Mouse (Mus musculus): ENCODE results near the gene Zfp322a. TPM values are rescaled to one million over a fixed set of nuclear protein-coding genes. Genes with fewer than 3 reads are reported as not detected.
"Not testable (repeated sequence)": the region's sequence is repeated elsewhere in the genome, so short reads cannot be mapped to it uniquely, and the experiment has no call there.

The Zfp322a gene
- polyA plus RNA-seq, 1 experiment from 2014 or later, result 49.9 TPM

GRCm38 (mm10) chr13:23361536-23361935, 7.5 kb downstream of the Zfp322a start:
- no peaks in the 10 kb centered on the region for H3K9me3 ChIP-seq (ENCODE audit: low read length)
- 91% methylated on average over 4 of the region's 4 CpGs for WGBS
- H3K4me3 ChIP-seq (ENCODE audit: low read length), result no peak overlapping the region
- no peak for ATAC-seq (ENCODE audit: low FRiP score, low TSS enrichment)
- no peaks in the 10 kb centered on the region for H3K27me3 ChIP-seq (ENCODE audit: insufficient read depth, low read length)
- H3K4me1 ChIP-seq (ENCODE audit: insufficient read depth, low read length), result peaks cover 5% of the 10 kb centered on the region; the same call in 1 of the 2 replicates
- no peak overlapping the region for H3K4me2 ChIP-seq (replicated peaks; ENCODE audit: low read depth, low read length)
- no peak overlapping the region for H3K27ac ChIP-seq (ENCODE audit: low read length)
- peaks cover 52% of the 10 kb centered on the region for H3K36me3 ChIP-seq (ENCODE audit: insufficient read depth, low read length)
- no peak overlapping the region for H3K9ac ChIP-seq (replicated peaks; ENCODE audit: low read length)

DNA sequence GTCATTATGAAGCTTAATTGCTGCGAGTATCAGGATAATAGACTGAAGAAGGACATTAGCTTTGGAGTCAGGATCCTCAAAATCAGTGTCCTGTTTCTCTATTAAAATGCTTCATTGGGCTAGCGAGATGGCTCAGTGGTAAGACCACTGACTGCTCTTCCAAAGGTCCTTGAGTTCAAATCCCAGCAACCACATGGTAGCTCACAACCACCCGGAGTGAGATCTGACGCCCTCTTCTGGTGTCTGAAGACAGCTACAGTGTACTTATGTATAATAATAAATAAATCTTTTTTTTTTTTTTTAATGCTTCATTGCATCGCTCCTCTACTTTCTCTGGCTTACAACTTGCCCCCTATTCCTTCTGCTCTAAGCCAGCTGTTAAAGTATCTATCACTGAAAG, 14.5 kb downstream of the Zfp322a start:
- H3K9ac ChIP-seq (replicated peaks; ENCODE audit: low read length); H3K4me1 ChIP-seq (ENCODE audit: insufficient read depth, low read length); H3K9me3 ChIP-seq (ENCODE audit: low read length); H3K27me3 ChIP-seq (ENCODE audit: insufficient read depth, low read length); H3K4me2 ChIP-seq (replicated peaks; ENCODE audit: low read depth, low read length); ATAC-seq (ENCODE audit: low FRiP score, low TSS enrichment); H3K4me3 ChIP-seq (ENCODE audit: low read length); H3K27ac ChIP-seq (ENCODE audit: low read length): not testable (repeated sequence)
- peaks cover 43% of the 10 kb centered on the region for H3K36me3 ChIP-seq (ENCODE audit: insufficient read depth, low read length)
- WGBS, result 93% methylated on average over 5 of the region's 5 CpGs

GRCm38 (mm10) chr13:23317305-23317889, 51.6 kb downstream of the Zfp322a start:
- Histone ChIP-seq H3K9me3 (ENCODE audit: low read length) (no peaks in the 10 kb centered on the region), H3K4me2 (replicated peaks; ENCODE audit: low read depth, low read length) (peak overlapping the region; percentile 29; the same call in 1 of the 2 replicates), H3K9ac (replicated peaks; ENCODE audit: low read length) (no peak overlapping the region), H3K36me3 (ENCODE audit: insufficient read depth, low read length) (no peaks in the 10 kb centered on the region), H3K4me1 (ENCODE audit: insufficient read depth, low read length) (peaks cover 14% of the 10 kb centered on the region), H3K4me3 (ENCODE audit: low read length) (0 out of 2 replicates have a peak overlapping the region, but pooled peaks have one; percentile 11), H3K27ac (ENCODE audit: low read length) (no peak overlapping the region), H3K27me3 (ENCODE audit: insufficient read depth, low read length) (peaks cover 41% of the 10 kb centered on the region)
- no peak for ATAC-seq (ENCODE audit: low FRiP score, low TSS enrichment)
- WGBS, result 11% methylated on average over 18 of the region's 18 CpGs

GRCm38 (mm10) chr13:23312909-23313669, 55.9 kb downstream of the Zfp322a start:
- H3K4me1 ChIP-seq (ENCODE audit: insufficient read depth, low read length), result peaks cover 21% of the 10 kb centered on the region
- peaks cover 66% of the 10 kb centered on the region for H3K27me3 ChIP-seq (ENCODE audit: insufficient read depth, low read length)
- no peak for ATAC-seq (ENCODE audit: low FRiP score, low TSS enrichment)
- H3K4me3 ChIP-seq (ENCODE audit: low read length), result peak overlapping the region; percentile 43
- no peaks in the 10 kb centered on the region for H3K36me3 ChIP-seq (ENCODE audit: insufficient read depth, low read length)
- peak overlapping the region; percentile 59 for H3K4me2 ChIP-seq (replicated peaks; ENCODE audit: low read depth, low read length)
- no peak overlapping the region for H3K27ac ChIP-seq (ENCODE audit: low read length)
- no peak overlapping the region for H3K9ac ChIP-seq (replicated peaks; ENCODE audit: low read length)
- under 1% methylated on average over 42 of the region's 42 CpGs for WGBS
- H3K9me3 ChIP-seq (ENCODE audit: low read length), result no peaks in the 10 kb centered on the region

DNA sequence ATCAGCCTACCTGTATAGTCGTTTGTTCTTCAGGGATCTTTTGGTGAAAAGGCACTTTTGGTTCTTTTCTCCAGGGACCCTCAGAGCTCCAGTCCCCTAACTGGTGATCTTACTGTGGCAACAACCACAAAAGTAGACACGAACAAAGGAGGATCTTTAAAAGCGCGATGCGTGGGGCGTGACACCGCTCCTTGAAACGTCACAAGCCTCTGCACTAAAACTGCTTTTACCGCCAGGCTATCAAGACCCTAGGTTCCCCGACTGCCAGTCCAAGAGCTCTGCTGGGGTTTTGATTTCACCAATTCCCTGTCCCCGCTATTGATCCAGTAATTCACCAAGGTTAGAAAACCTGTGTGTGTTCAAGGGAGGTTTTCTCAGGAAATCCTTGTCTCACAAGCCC, 59.0 kb downstream of the Zfp322a start:
- H3K27me3 ChIP-seq (ENCODE audit: insufficient read depth, low read length), result peaks cover 57% of the 10 kb centered on the region
- H3K4me3 ChIP-seq (ENCODE audit: low read length), result peak overlapping the region; percentile 45
- no peaks in the 10 kb centered on the region for H3K9me3 ChIP-seq (ENCODE audit: low read length)
- 2% methylated on average over 11 of the region's 11 CpGs for WGBS
- H3K9ac ChIP-seq (replicated peaks; ENCODE audit: low read length), result no peak overlapping the region
- no peaks in the 10 kb centered on the region for H3K36me3 ChIP-seq (ENCODE audit: insufficient read depth, low read length)
- ATAC-seq (ENCODE audit: low FRiP score, low TSS enrichment), result no peak
- no peak overlapping the region for H3K27ac ChIP-seq (ENCODE audit: low read length)
- H3K4me1 ChIP-seq (ENCODE audit: insufficient read depth, low read length), result peaks cover 28% of the 10 kb centered on the region
- H3K4me2 ChIP-seq (replicated peaks; ENCODE audit: low read depth, low read length), result peak overlapping the region; percentile 53

GRCm38 (mm10) chr13:23309495-23310011, 59.5 kb downstream of the Zfp322a start:
- H3K27me3 ChIP-seq (ENCODE audit: insufficient read depth, low read length), result peaks cover 53% of the 10 kb centered on the region
- no peak overlapping the region for H3K27ac ChIP-seq (ENCODE audit: low read length)
- H3K4me3 ChIP-seq (ENCODE audit: low read length), result peak overlapping the region; percentile 45
- ATAC-seq (ENCODE audit: low FRiP score, low TSS enrichment), result no peak
- H3K4me1 ChIP-seq (ENCODE audit: insufficient read depth, low read length), result peaks cover 28% of the 10 kb centered on the region
- H3K9ac ChIP-seq (replicated peaks; ENCODE audit: low read length), result 0 out of 2 replicates have a peak overlapping the region, but pooled peaks have one; percentile 12
- H3K4me2 ChIP-seq (replicated peaks; ENCODE audit: low read depth, low read length), result peak overlapping the region; percentile 53
- 2% methylated on average over 28 of the region's 28 CpGs for WGBS
- no peaks in the 10 kb centered on the region for H3K9me3 ChIP-seq (ENCODE audit: low read length)
- H3K36me3 ChIP-seq (ENCODE audit: insufficient read depth, low read length), result no peaks in the 10 kb centered on the region

GRCm38 (mm10) chr13:23308639-23309307, 60.2 kb downstream of the Zfp322a start:
- WGBS, result 3% methylated on average over 18 of the region's 18 CpGs
- not testable (repeated sequence) for ATAC-seq (ENCODE audit: low FRiP score, low TSS enrichment); H3K9ac ChIP-seq (replicated peaks; ENCODE audit: low read length); H3K9me3 ChIP-seq (ENCODE audit: low read length); H3K36me3 ChIP-seq (ENCODE audit: insufficient read depth, low read length); H3K27ac ChIP-seq (ENCODE audit: low read length)
- Histone ChIP-seq H3K27me3 (ENCODE audit: insufficient read depth, low read length) (peaks cover 54% of the 10 kb centered on the region), H3K4me3 (ENCODE audit: low read length) (peak overlapping the region; percentile 45), H3K4me2 (replicated peaks; ENCODE audit: low read depth, low read length) (peak overlapping the region; percentile 53), H3K4me1 (ENCODE audit: insufficient read depth, low read length) (peaks cover 27% of the 10 kb centered on the region)

- peak overlapping the region; percentile 50 for H3K4me2 ChIP-seq (replicated peaks; ENCODE audit: low read depth, low read length)
- H3K27me3 ChIP-seq (ENCODE audit: insufficient read depth, low read length), result peaks cover 48% of the 10 kb centered on the region
- H3K4me3 ChIP-seq (ENCODE audit: low read length), result peak overlapping the region; percentile 44
- H3K9ac ChIP-seq (replicated peaks; ENCODE audit: low read length), result 0 out of 2 replicates have a peak overlapping the region, but pooled peaks have one; percentile 26
- H3K36me3 ChIP-seq (ENCODE audit: insufficient read depth, low read length), result no peaks in the 10 kb centered on the region
- no peak overlapping the region for H3K27ac ChIP-seq (ENCODE audit: low read length)
- ATAC-seq (ENCODE audit: low FRiP score, low TSS enrichment), result peak; percentile 65; the same call in 1 of the 2 replicates
- WGBS, result 2% methylated on average over 24 of the region's 24 CpGs
- peaks cover 14% of the 10 kb centered on the region for H3K4me1 ChIP-seq (ENCODE audit: insufficient read depth, low read length)
- no peaks in the 10 kb centered on the region for H3K9me3 ChIP-seq (ENCODE audit: low read length)
These were observed 61.8 kb downstream of the Zfp322a start for GRCm38 (mm10) chr13:23307069-23307814.

- 18% methylated on average over 10 of the region's 10 CpGs for WGBS
- Histone ChIP-seq H3K36me3 (ENCODE audit: insufficient read depth, low read length) (no peaks in the 10 kb centered on the region), H3K9me3 (ENCODE audit: low read length) (no peaks in the 10 kb centered on the region), H3K9ac (replicated peaks; ENCODE audit: low read length) (0 out of 2 replicates have a peak overlapping the region, but pooled peaks have one; percentile 26), H3K27ac (ENCODE audit: low read length) (no peak overlapping the region), H3K4me2 (replicated peaks; ENCODE audit: low read depth, low read length) (peak overlapping the region; percentile 50), H3K27me3 (ENCODE audit: insufficient read depth, low read length) (peaks cover 43% of the 10 kb centered on the region), H3K4me3 (ENCODE audit: low read length) (peak overlapping the region; percentile 44), H3K4me1 (ENCODE audit: insufficient read depth, low read length) (peaks cover 14% of the 10 kb centered on the region)
- ATAC-seq (ENCODE audit: low FRiP score, low TSS enrichment), result 0 out of 2 replicates have a peak, but pooled peaks have one; percentile 25
These were observed 62.3 kb downstream of the Zfp322a start for GRCm38 (mm10) chr13:23306707-23307068.

Data from kidney, embryonic 16.5 days (tissue).